Mouse (Mus musculus) neural tube, embryonic 11.5 days (tissue): ENCODE results near the gene Foxl2. TPM values are rescaled to one million over a fixed set of nuclear protein-coding genes. Genes with fewer than 3 reads are reported as not detected.
A peak's percentile ranks its signal among the peaks of the same experiment; 100 is the strongest.

Experiments
- ATAC-seq: fragments of 200-750 bp; cut with Nextera tagmentation; 2 replicates; pipeline ENCODE4 v1.8.0; 2017; ENCODE audit warnings: moderate number of reproducible peaks, mild to moderate bottlenecking, moderate TSS enrichment, moderate library complexity; ENCODE audit not compliant: insufficient read depth, low FRiP score, low TSS enrichment
- DNase-seq: peaks from one replicate; pipeline ENCODE4 v3.0.0-alpha.2; 2015; ENCODE audit warnings: low spot score
- H3K27ac ChIP-seq: fragments of 300-500 bp; sonication (generic); 2 replicates; pipeline ENCODE4 v1.5.1; 2014; ENCODE audit warnings: low read depth, mild to moderate bottlenecking, low read length
- H3K27me3 ChIP-seq: fragments of 300-500 bp; sonication (generic); 2 replicates; pipeline ENCODE4 v1.6.1; 2014; ENCODE audit warnings: mild to moderate bottlenecking, low read length, mixed read lengths; ENCODE audit not compliant: control insufficient read depth, insufficient read depth
- H3K36me3 ChIP-seq: fragments of 300-500 bp; sonication (generic); 2 replicates; pipeline ENCODE4 v1.6.1; 2014; ENCODE audit warnings: mild to moderate bottlenecking, low read length, moderate library complexity, mixed read lengths; ENCODE audit not compliant: control insufficient read depth, insufficient read depth
- H3K4me1 ChIP-seq: fragments of 300-500 bp; sonication (generic); 2 replicates; pipeline ENCODE4 v1.6.1; 2014; ENCODE audit warnings: low read length, mixed read lengths; ENCODE audit not compliant: control insufficient read depth, insufficient read depth
- H3K4me2 ChIP-seq: fragments of 300-500 bp; sonication (generic); 2 replicates; pipeline ENCODE4 v1.6.1; 2014; ENCODE audit warnings: low read depth, mild to moderate bottlenecking, moderate library complexity
- H3K4me3 ChIP-seq: fragments of 300-500 bp; sonication (generic); 2 replicates; pipeline ENCODE4 v1.5.1; 2014; ENCODE audit warnings: low read depth, low read length
- H3K9ac ChIP-seq: fragments of 300-500 bp; sonication (generic); 2 replicates; pipeline ENCODE4 v1.6.1; 2014; ENCODE audit warnings: mild to moderate bottlenecking, low read length
- H3K9me3 ChIP-seq: fragments of 300-500 bp; sonication (generic); 2 replicates; pipeline ENCODE4 v1.6.1; 2016; ENCODE audit warnings: low read length; ENCODE audit not compliant: control insufficient read depth
- WGBS: fragments of 180-500 bp; shearing (Covaris S2); extraction: QIAGEN DNeasy Blood & Tissue Kit; methylation state at CpG from one replicate; pipeline ENCODE4 v1.1.7; 2014; 5-methylcytosine and 5-hydroxymethylcytosine counted together
- polyA plus RNA-seq: library from polyadenylated mRNA; unstranded; fragments of >200 nt; fragmentation: Nextera tagmentation; extraction: Ambion mirVana; gene quantifications from 2 replicates; pipeline ENCODE4 v1.2.1, GENCODE M21; 2014

Gene Foxl2
- 0.30 and 0.36 TPM in 2 replicates for polyA plus RNA-seq

GRCm38 (mm10) chr9:98955103-98955715, at the start of gene Foxl2:
TSS of gene Foxl2 (plus strand) at chr9:98955288.
- ATAC-seq (peak; percentile 58), DNase-seq (peak; percentile 70)
- Histone ChIP-seq H3K27ac (no peak within 1 kb of the TSS), H3K9ac (peak within 1 kb of the TSS; percentile 37), H3K27me3 (peaks cover 99% of the 10 kb centered on the region), H3K4me2 (peak within 1 kb of the TSS; percentile 68), H3K9me3 (no peaks in the 10 kb centered on the region), H3K4me3 (peak within 1 kb of the TSS; percentile 33), H3K4me1 (peaks cover 15% of the 10 kb centered on the region), H3K36me3 (no peaks in the 10 kb centered on the region)
- under 1% methylated on average over 51 of the region's 58 CpGs for WGBS

DNA sequence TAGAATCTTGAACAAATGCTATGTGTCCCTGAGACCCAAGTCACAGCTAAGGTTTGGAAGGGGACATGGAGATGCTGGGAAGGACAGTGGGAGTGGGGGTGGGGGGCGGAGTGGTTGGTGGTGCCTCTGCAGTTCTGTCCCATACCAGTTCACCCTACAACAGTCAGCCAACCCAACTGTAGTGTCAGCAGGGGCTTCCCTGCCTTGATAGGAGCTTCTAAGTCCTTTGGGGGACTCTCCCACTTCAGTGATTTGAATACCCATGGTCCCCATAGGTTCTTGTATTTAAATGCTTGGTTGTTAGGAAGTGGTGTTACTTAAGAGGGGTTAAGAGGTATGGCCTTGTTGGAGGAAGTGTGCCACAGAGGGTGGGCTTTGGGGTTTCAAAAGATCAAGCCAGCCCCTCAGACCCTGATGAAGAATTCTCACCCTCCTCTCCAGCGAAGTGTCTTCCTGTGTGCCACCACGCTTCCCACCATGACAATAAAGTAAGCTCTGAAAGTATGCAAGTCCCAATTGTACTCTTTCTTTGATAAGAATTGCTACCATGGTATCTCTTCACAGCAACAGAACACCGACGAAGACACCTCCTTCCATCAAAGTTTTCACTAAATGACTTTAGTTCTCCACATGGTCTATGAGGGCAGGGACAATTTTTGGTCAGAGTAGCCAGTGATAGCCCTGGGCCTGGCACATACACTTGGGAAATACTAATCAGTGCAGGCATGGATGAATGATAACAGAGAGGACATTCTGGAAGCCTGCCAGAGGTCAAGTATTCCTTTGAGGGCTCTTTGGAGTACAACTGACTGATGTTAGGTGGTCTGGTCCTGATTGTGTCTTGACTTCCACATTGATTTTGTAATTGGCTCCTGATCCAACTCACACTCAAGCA, 34.2 kb upstream of the Foxl2 start:
- DNase-seq, result no peak
- H3K9ac ChIP-seq, result no peak overlapping the region
- 90% methylated on average over 5 of the region's 5 CpGs for WGBS

GRCm38 (mm10) chr9:98923119-98923518, 32.0 kb upstream of the Foxl2 start:
- Histone ChIP-seq H3K27ac (no peak overlapping the region), H3K27me3 (no peaks in the 10 kb centered on the region), H3K9ac (no peak overlapping the region), H3K4me3 (no peak overlapping the region), H3K4me1 (no peaks in the 10 kb centered on the region), H3K9me3 (no peaks in the 10 kb centered on the region), H3K36me3 (no peaks in the 10 kb centered on the region), H3K4me2 (no peak overlapping the region)
- ATAC-seq, result no peak
- DNase-seq, result no peak
- 58% methylated on average over 6 of the region's 6 CpGs for WGBS

More for the DNA sequence above, 34.2 kb upstream of the Foxl2 start:
- H3K27ac ChIP-seq, result no peak overlapping the region
- H3K4me2 ChIP-seq, result no peak overlapping the region
- ATAC-seq, result no peak
- H3K4me1 ChIP-seq, result no peaks in the 10 kb centered on the region
- H3K9me3 ChIP-seq, result no peaks in the 10 kb centered on the region
- no peaks in the 10 kb centered on the region for H3K27me3 ChIP-seq
- H3K4me3 ChIP-seq, result no peak overlapping the region
- H3K36me3 ChIP-seq, result no peaks in the 10 kb centered on the region

GRCm38 (mm10) chr9:98924183-98924582, 30.9 kb upstream of the Foxl2 start:
- DNase-seq, result no peak
- ATAC-seq, result no peak
- H3K9me3 ChIP-seq, result no peaks in the 10 kb centered on the region
- 63% methylated on average over 6 of the region's 6 CpGs for WGBS
- no peak overlapping the region for H3K4me2 ChIP-seq
- no peak overlapping the region for H3K27ac ChIP-seq
- no peaks in the 10 kb centered on the region for H3K36me3 ChIP-seq
- no peak overlapping the region for H3K9ac ChIP-seq
- H3K4me3 ChIP-seq, result no peak overlapping the region
- no peaks in the 10 kb centered on the region for H3K27me3 ChIP-seq
- no peaks in the 10 kb centered on the region for H3K4me1 ChIP-seq

GRCm38 (mm10) chr9:98929496-98929895, 25.6 kb upstream of the Foxl2 start:
- Histone ChIP-seq H3K27ac (no peak overlapping the region), H3K4me1 (no peaks in the 10 kb centered on the region), H3K4me3 (no peak overlapping the region), H3K36me3 (no peaks in the 10 kb centered on the region), H3K9me3 (no peaks in the 10 kb centered on the region), H3K9ac (no peak overlapping the region), H3K4me2 (no peak overlapping the region), H3K27me3 (no peaks in the 10 kb centered on the region)
- DNase-seq (no peak), ATAC-seq (no peak)
- 91% methylated on average over 2 of the region's 2 CpGs for WGBS

GRCm38 (mm10) chr9:98932931-98933330, 22.2 kb upstream of the Foxl2 start:
- Histone ChIP-seq H3K9ac (no peak overlapping the region), H3K4me1 (no peaks in the 10 kb centered on the region), H3K4me3 (no peak overlapping the region), H3K27ac (no peak overlapping the region), H3K9me3 (no peaks in the 10 kb centered on the region), H3K4me2 (no peak overlapping the region), H3K27me3 (no peaks in the 10 kb centered on the region), H3K36me3 (no peaks in the 10 kb centered on the region)
- DNase-seq, result no peak
- ATAC-seq, result no peak
- 55% methylated on average over 6 of the region's 6 CpGs for WGBS

GRCm38 (mm10) chr9:98935190-98935909, 19.7 kb upstream of the Foxl2 start:
- ATAC-seq (no peak), DNase-seq (no peak)
- H3K27me3 ChIP-seq, result no peaks in the 10 kb centered on the region
- no peaks in the 10 kb centered on the region for H3K4me1 ChIP-seq
- H3K27ac ChIP-seq, result no peak overlapping the region
- H3K4me3 ChIP-seq, result no peak overlapping the region
- no peaks in the 10 kb centered on the region for H3K36me3 ChIP-seq
- 25% methylated on average over 16 of the region's 16 CpGs for WGBS
- H3K9ac ChIP-seq, result no peak overlapping the region
- no peaks in the 10 kb centered on the region for H3K9me3 ChIP-seq
- no peak overlapping the region for H3K4me2 ChIP-seq

DNA sequence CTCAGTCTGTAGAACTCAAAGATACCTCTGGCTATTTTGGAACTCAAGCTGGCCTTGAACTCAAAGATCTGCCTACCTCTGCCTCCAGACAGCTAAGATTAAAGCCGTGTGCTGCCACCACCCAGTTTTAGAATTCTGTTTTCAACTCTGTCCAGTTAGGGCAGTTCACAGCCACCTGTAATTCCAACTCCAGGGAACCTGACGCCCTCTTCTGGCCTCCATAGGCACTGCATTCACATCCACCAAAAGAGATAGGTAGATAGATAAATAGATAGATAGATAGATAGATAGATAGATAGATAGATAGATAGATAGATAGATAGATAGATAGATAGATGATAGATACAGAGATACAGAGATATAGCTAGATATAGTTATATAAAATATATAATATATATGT, 15.8 kb upstream of the Foxl2 start:
- no peaks in the 10 kb centered on the region for H3K9me3 ChIP-seq
- H3K27ac ChIP-seq, result no peak overlapping the region
- ATAC-seq (no peak), DNase-seq (no peak)
- no peaks in the 10 kb centered on the region for H3K36me3 ChIP-seq
- no peak overlapping the region for H3K4me2 ChIP-seq
- H3K27me3 ChIP-seq, result no peaks in the 10 kb centered on the region
- H3K4me1 ChIP-seq, result no peaks in the 10 kb centered on the region
- 25% methylated on average over 2 of the region's 2 CpGs for WGBS
- H3K9ac ChIP-seq, result no peak overlapping the region
- no peak overlapping the region for H3K4me3 ChIP-seq
